Comparison of ENCODE assay signal across 7 mouse cellular contexts in the genomic region with DNA sequence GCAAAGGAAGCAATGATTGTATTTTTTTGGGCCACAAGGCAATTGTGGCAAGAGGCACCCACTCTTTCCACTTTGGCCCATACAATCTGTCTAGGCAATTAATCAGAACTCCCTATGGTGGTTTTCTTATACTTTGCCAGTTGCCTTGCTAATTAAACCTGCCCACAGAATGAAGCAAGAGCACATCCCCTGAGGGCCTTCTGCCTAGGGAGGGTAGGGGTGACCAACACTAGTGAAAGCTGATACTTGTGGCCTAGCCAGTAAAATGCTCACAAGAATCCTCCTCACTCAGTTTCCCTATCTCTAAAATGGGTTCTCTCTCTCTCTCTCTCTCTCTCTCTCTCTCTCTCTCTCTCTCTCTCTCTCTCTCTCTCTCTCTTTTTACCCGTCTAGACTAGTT. TPM values are rescaled to one million over a fixed set of nuclear protein-coding genes. Genes with fewer than 3 reads are reported as not detected.
DNase-seq lines count a peak whose midpoint lies in the region; ATAC-seq and TF ChIP-seq lines count a peak whose summit lies in the region.

No protein-coding gene starts in this region.

- no peak overlapping the region for H3K27ac ChIP-seq in embryonic fibroblast, embryonic 13.5 days (ENCODE audit: insufficient read depth, low read length)
- H3K27ac ChIP-seq in limb, embryonic 11.5 days (replicated peaks; ENCODE audit: low read depth, low read length), result no peak overlapping the region
- H3K27ac ChIP-seq in olfactory bulb, adult 2 months (ENCODE audit: insufficient read depth, low read depth, low read length), result no peak overlapping the region

- H3K36me3 ChIP-seq in limb, embryonic 11.5 days (ENCODE audit: control insufficient read depth, insufficient read depth, low read length), result no peaks in the 10 kb centered on the region

- no peak for ATAC-seq in limb, embryonic 11.5 days (ENCODE audit: insufficient number of reproducible peaks, low FRiP score, low TSS enrichment, low read depth)

- H3K4me1 ChIP-seq in lung, adult 2 months (ENCODE audit: control insufficient read depth, insufficient read depth, low read length), result no peaks in the 10 kb centered on the region
- no peaks in the 10 kb centered on the region for H3K4me1 ChIP-seq in embryonic fibroblast, embryonic 13.5 days (ENCODE audit: control insufficient read depth, insufficient read depth, low read length)
- no peaks in the 10 kb centered on the region for H3K4me1 ChIP-seq in limb, embryonic 11.5 days (ENCODE audit: control insufficient read depth, insufficient read depth, low read length)
- H3K4me1 ChIP-seq in olfactory bulb, adult 2 months (ENCODE audit: control insufficient read depth, insufficient read depth, low read length), result no peaks in the 10 kb centered on the region

- WGBS in lung, adult 2 months, result 35% methylated on average over 1 of the region's 1 CpGs
- WGBS in limb, embryonic 11.5 days, result no CpG with 5 or more reads among the region's 1 CpGs
- 0% methylated on average over 1 of the region's 1 CpGs for WGBS in olfactory bulb, adult 2 months

- H3K27me3 ChIP-seq in limb, embryonic 11.5 days (ENCODE audit: control insufficient read depth, insufficient read depth, low read length), result no peaks in the 10 kb centered on the region

- no peak overlapping the region for H3K9ac ChIP-seq in limb, embryonic 11.5 days (ENCODE audit: low read length)

- peak overlapping the region; percentile 32 for H3K4me3 ChIP-seq in lung, adult 2 months (replicated peaks; ENCODE audit: extremely low read depth, low read depth, low read length)
- peak overlapping the region; percentile 86 for H3K4me3 ChIP-seq in embryonic fibroblast, embryonic 13.5 days (ENCODE audit: insufficient read depth, low read length)
- H3K4me3 ChIP-seq in limb, embryonic 11.5 days (ENCODE audit: low read depth, low read length), result peak overlapping the region; percentile 47; the same call in 1 of the 2 replicates
- H3K4me3 ChIP-seq in olfactory bulb, adult 2 months (ENCODE audit: insufficient read depth, low read depth, low read length), result peak overlapping the region; percentile 79

- intact Hi-C loops in left cerebral cortex, postnatal 10 days (cut with DNase I), result no loop called here

- no peaks in the 10 kb centered on the region for H3K9me3 ChIP-seq in limb, embryonic 11.5 days (ENCODE audit: control insufficient read depth, low read length)

- no peak for TF ChIP-seq CTCF in lung, adult 2 months (IDR thresholded peaks at IDR 0.05; ENCODE audit: insufficient read depth, low read length)
- TF ChIP-seq CTCF in embryonic fibroblast, embryonic 13.5 days (IDR thresholded peaks at IDR 0.05; ENCODE audit: borderline replicate concordance, insufficient read depth, low read length), result no peak
- TF ChIP-seq CTCF in olfactory bulb, adult 2 months (IDR thresholded peaks at IDR 0.05; ENCODE audit: insufficient read depth, low read depth, low read length), result no peak

- no peak for TF ChIP-seq POLR2A in lung, adult 2 months (IDR thresholded peaks at IDR 0.05; ENCODE audit: borderline replicate concordance, extremely low read depth, low read depth, low read length)
- TF ChIP-seq POLR2A in embryonic fibroblast, embryonic 13.5 days (IDR thresholded peaks at IDR 0.05; ENCODE audit: low read depth, low read length), result no peak
- no peak for TF ChIP-seq POLR2A in olfactory bulb, adult 2 months (IDR thresholded peaks at IDR 0.05; ENCODE audit: insufficient read depth, low read depth, low read length)

- peak overlapping the region; percentile 33; the same call in 1 of the 2 replicates for H3K4me2 ChIP-seq in limb, embryonic 11.5 days (ENCODE audit: low read depth, severe bottlenecking)

- no peak for DNase-seq in lung, adult 2 months
- no peak for DNase-seq in lung, postnatal 36 days
- DNase-seq in limb, embryonic 11.5 days (ENCODE audit: low spot score), result no peak
- no peak for DNase-seq in left cerebral cortex, postnatal 10 days (ENCODE audit: extremely low spot score in 1 of 2, low spot score in 2 of 2)
- DNase-seq in left cerebral cortex, adult 18-20 months (ENCODE audit: low spot score in 2 of 2), result no peak

RNA-seq across cellular contexts. Expression of a gene that starts 0.4 kb away (rescaled TPM):
- 4.6 and 7.0 TPM in 2 replicates for polyA plus RNA-seq in lung, adult 2 months (2012; rRNA removed)
- 17.7 and 19.7 TPM in 2 replicates for polyA plus RNA-seq in embryonic fibroblast, embryonic 13.5 days (2011; ENCODE audit: insufficient read length, low read depth, missing spikeins)
- 2.9 and 3.5 TPM in 2 replicates for polyA plus RNA-seq in limb, embryonic 11.5 days (2014; fragmentation: Nextera tagmentation; extraction: Ambion mirVana)
- not detected in 2 replicates for polyA plus RNA-seq in olfactory bulb, adult 2 months (2012; ENCODE audit: insufficient read depth, insufficient read length, low replicate concordance, missing spikeins)
- total RNA-seq in left cerebral cortex, postnatal 10 days (2021), result 10 to 100 TPM; 14.7 to 14.9 TPM
- 10 to 100 TPM; 24.3 to 25.2 TPM for total RNA-seq in left cerebral cortex, adult 18-20 months (2021)

Comparison
In these comparisons a context has a peak if more than half of its experiments do, and no peak if none do; other contexts are left out.
1. H3K4me3 ChIP-seq: peak in every context shown above with its lines; median percentile 86 in embryonic fibroblast, embryonic 13.5 days; 79 in olfactory bulb, adult 2 months; 47 in limb, embryonic 11.5 days; 32 in lung, adult 2 months.